Mouse (Mus musculus) gonadal fat pad, adult 2 months (tissue): ENCODE results near the gene Glb1l. TPM values are rescaled to one million over a fixed set of nuclear protein-coding genes. Genes with fewer than 3 reads are reported as not detected.

ENCODE experiments used
- DNase-seq: peaks from one replicate; pipeline ENCODE4 v3.0.0-alpha.2; 2012; ENCODE audit warnings: low read depth
- polyA plus RNA-seq: library from polyadenylated mRNA; depleted of rRNA; stranded (reverse); fragments of >200 nt; gene quantifications from 2 replicates; pipeline ENCODE4 v1.2.3, GENCODE M21; 2012

Glb1l gene
- polyA plus RNA-seq, 1 experiment: 27.9 TPM

DNA sequence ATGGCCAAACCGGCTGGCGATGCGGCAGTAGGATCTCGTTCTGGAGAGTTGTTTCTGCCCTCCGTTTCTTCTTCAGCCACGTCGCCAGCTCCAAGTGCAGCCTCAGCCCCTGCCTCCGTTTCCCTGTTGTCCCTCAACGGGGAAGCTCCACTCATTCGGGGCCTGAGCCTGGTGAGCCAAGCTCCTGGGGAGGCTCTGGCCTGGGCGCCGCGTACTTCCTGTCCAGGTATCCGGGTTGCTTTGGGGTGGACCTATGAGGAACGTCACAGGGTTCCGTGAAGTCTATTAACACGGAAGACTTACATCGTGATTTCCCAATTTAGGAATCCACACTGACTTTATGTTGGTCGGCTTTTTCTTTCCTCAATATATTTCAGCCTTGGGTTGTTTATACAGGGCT is 18.2 kb downstream of the Glb1l start:
- no peak for DNase-seq

DNA sequence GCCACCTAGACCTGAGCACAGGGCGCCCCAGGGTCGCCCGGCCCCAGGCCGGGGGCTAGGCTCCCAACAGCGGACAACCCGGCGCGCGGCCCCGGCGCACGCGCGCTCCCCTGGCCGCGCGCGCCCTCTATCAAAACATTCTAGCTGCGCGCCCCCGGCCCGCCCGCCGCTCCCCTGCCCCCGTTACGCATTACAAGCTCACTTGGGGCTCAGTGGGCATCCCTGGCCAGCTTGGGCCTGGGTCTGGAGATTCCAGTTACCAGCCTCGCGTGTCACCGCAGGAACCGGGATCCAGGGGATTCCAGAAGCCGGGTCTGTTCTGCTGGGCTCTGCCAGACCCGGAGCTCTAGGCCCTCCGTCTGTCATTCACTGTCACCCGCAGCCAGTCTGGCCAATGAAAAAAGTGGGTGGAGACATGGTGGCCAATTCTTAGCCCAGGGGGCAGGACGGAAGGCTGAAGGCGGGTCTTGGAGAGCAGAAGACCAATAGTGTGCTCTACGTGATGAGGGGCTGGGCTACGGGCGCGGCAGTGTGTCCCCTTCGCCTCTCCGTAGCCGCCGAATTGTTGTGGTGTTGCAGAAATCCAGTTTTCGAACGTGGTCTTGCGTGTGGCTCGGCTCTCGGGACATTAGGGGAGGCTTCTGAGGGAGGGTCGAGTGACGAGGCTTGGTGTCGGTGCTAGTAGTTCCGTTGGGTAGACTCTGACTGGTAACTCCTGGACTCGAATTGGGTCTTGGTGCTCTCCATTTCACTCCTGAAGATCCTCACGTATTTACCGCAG is 18.8 kb downstream of the Glb1l start, which contains the start of the genes Ankzf1 and Atg9a:
TSS of gene Ankzf1 (plus strand) at position 530 of the 781 bp plus-strand sequence.
TSS of gene Atg9a (minus strand) at position 575 of the 781 bp plus-strand sequence.
- peak; percentile 92 for DNase-seq

DNA sequence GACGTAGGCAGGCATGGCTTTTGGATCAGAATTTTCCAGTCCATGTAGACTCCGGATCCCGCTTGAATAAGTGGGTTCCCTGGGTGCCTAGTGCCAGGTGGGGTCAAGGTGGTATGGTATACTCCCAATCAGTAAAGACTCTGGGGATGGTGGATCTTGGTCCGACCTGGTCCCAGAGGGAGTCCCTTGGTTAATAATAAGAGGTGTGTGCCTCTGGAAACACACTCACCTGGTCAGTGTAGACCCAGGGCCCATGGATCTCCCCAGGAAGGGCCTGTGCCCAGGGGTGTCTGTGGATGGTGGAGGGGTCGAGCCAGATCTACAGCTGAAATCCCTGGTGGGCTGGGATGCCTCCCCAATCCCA is 19.4 kb downstream of the Glb1l start:
- DNase-seq: no peak

DNA sequence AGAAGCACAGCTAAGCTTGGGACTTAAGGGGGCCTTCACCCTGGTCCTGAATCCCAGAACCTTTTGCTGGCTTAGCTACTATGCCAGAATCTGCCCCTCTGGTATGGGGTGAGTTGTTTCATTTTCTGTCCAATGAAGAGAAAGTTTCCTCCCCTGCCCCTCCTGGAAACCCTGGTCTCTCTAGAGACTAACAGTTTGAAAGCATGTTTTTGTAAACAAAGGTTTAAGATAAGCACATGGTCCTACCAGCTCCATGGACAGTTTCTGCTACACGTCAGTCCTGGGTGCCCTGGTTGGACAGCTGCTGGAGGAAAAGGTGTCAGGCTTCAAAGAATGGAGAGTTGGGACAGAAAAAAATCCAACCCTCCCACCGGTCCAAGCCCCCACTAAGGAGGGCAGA is 20.0 kb downstream of the Glb1l start:
- no peak for DNase-seq

DNA sequence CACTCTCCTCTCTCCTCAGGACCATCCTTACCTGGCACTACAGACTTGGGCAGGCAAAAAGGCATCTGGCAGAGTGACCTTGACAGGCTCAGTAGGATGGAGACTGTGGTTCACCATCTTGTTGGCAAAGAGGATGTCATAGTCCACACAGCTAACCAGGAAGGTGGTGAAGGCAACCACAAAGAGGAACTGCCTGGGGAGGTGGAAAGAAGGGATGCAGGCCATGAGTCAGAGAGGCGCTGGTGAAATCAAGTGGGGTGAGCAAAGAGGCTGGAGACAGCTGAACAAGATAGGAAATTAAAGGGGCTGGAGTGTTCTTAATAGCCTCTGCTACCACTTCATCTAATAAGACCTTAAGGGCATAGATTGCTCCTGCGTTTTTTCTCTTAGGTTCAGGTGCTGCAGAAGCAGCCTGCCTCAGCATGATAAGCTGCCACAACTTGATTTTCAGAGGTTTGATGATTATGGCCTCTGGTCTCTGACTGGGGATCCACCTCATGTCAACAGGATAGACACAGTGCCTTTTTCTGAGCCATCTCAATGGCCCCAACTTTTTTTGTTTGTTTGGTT is 22.6 kb downstream of the Glb1l start:
- no peak for DNase-seq

DNA sequence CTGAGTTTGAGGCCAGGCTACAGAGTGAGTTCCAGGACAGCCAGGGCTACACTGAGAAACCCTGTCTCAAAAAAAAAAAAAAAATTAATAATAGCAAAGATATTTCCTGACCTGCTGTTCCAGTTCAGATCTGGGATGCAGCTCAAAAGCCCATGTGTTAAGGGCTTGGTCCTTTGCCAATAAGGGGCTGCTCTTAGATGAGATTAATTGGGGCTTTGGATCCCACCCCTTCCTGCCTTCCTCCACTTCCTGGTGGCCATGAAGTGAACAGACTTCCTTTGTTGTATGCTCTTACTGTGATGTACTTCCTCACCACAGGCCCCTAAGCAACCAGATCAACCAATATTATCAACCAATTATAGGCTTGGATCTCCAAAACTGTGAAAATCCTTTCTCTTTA is 23.5 kb downstream of the Glb1l start:
- DNase-seq: no peak

DNA sequence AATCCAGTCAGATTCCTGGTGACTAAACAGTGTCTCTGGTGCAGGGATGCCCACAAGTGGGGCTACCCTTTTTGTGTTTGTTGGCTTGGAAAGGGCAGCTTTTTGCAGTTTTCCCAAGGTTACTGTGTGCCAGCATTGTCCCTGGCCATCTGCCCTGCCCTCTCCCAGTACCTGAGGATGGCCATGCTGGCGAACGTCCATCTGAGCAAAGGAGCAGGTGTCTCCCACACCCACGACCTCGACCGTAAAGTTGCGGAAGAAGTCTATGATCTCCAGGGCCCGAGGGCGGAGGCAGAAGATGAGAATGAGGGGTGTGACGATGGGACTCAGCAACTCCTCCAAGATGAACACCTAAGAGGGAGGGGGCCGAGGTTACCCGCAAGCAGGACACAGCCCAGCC is 25.1 kb downstream of the Glb1l start:
- no peak for DNase-seq

DNA sequence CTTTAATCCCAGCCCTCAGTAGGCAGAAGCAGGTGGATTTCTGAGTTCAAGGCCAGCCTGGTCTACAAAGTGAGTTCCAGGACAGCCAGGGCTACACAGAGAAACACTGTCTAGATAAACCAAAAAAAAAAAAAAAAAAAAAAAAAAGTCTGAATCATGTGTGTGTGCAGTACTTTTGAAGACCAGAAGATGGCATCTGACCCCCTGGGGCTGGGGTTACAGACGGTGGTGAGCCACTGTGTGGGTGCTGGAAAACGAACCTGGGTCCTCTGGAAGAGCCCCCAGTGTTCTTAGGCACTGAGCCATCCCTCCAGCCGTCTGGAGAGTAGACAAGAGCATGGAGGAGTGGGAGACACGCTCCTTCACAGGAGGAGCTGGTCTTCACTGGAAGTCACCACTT is 28.5 kb downstream of the Glb1l start:
- no peak for DNase-seq

DNA sequence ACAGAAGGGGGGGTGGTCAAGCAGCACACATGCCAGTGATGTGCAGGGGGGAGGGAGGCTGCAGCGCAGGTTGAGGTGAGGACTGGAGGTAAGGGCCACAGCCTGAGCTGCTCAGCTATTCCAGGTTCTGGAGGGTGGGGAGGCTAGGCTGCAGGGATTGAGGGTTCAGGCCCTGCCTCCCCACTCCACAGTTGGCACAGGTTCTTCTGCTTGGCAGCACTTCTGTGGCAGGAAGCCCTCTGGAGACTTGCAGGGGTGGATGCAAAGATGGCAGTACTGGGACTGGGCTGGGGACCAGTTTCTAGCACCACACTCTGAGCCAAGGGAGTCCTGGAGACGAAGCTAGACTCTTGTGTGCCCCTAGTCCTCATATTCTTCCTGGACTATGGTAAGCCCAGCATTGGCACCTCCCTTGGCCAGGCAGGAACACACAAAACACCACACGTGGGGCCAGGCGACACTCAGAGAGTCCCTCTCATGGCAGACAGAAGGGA is 29.2 kb downstream of the Glb1l start:
- no peak for DNase-seq

DNA sequence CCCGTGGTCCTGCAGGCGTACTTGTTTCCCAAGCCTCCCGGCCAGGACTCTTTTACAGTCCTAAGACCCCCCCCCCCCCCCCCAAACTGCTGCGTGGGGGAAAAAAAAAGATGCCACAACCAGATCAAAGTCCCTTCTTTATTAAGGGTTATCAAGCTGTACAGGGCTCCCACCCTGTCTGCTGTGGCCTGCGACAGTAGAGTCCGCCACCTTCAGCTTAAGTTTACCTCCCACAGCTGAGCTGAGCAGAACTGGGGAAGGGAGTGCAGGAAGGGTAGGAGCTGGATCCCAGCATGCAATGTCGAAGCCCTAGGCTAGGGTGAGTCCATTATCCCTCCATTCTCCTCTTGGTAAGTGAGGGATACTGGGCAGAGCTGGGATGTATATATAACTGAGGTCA is 29.9 kb downstream of the Glb1l start:
- no peak for DNase-seq

DNA sequence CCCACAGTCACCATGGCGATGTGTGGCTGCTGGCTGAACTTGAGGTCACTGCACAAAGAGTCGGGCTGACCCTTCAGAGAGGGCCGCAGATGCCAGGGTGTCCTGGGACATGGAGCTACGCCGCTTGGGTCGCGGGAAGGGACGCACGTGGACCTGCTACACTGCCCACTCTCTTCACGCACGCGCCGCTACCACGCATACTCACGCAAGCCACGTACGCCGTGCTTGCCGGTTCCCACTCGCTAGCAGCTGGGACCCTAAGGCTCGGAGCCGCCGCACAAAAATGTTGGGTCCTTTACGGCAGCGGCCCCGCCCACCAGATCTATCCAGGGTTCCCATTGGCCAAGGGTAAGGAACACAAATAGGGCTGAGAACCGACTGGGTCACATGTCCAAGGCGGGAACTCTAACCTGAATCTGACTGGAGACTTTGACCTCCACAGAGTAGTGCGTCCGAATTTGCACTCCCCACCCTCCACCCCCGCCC is 30.5 kb downstream of the Glb1l start, which contains the start of gene Abcb6:
TSS of gene Abcb6 (minus strand) at position 288 of the 486 bp plus-strand sequence.
- DNase-seq: peak; percentile 38

DNA sequence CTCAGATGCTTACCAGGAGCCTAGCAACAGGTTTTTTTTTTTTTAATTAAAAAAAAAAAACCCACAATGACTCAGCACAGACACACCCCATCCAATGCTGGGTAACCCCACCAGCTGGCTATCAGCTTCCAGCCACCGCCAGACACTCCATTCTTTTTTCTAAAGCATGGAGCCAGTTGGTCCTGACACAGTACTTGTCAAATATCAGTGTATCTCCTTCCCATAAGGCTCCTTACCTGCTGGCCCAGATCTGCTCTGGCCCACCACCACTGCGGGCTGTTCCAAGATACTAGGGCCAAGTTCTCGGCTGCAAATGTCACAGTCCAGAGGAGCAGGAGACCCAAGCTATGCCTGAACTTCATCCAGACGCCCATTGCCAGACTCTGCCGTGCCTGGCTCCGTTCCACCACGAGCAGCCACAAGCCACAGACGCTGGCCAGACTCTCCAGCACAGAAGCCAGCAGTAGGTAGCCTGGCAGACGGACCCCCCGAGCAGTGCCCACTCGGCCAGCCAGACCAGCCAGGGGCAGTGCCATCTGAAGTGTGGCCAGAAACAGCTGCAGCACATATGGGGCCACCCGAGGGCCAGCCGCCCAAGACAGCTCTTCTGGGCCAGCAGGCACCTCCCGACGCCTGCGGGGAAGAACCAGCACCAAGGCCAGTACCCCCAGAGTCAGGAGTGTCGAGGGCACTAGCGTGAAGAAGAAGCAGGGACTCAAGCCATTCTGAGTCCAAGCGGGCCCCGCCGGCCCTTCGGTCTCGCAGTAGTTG is 31.1 kb downstream of the Glb1l start:
- DNase-seq: no peak

DNA sequence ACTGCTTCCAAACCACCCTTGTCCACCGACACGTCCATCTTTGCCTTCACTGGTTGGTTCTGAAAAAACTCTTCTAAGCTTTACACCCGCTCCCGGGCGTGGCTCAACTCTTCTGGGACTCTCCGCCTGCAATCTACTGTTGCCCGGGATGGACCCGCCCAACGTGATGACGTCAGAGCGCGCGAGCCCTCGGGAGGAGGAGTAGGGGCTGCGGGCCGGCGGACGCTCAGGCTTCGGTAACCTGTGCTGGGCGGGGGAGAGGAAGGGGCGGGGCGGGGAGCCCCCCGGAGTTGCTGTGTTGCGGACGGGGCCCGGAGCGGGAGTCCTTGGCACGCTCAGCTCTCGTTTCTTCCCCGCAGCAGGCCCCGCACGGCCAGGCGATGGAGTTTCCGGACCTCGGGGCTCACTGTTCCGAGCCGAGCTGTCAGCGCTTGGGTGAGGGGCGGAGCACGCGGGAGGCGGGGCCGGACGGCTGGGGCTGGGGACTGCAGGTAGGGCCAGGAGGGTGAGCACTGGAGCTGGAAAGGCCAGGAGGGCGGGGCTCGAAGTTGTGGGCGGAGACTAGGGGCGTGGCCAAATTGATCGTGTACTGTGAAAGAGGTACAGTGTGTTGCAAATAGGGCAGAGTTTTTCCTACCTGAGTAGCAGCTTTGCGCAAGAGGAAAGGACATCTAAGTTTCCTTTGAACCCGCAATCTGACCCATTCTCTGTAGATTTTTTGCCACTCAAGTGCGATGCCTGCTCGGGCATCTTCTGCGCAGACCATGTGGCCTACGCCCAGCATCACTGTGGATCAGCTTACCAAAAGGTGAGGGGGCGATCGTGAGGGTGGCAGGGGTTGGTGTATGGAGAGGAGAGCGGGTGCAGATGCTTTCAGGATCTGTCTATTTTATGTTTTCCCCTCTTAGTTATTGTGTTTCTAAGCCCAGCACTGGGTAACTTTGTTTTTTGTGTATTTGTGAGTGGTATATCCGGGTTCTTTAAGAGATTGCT is 41.8 kb downstream of the Glb1l start, which contains the start of gene Zfand2b:
TSS of gene Zfand2b (plus strand) at position 175 of the 993 bp plus-strand sequence.
- peak; percentile 77 for DNase-seq

DNA sequence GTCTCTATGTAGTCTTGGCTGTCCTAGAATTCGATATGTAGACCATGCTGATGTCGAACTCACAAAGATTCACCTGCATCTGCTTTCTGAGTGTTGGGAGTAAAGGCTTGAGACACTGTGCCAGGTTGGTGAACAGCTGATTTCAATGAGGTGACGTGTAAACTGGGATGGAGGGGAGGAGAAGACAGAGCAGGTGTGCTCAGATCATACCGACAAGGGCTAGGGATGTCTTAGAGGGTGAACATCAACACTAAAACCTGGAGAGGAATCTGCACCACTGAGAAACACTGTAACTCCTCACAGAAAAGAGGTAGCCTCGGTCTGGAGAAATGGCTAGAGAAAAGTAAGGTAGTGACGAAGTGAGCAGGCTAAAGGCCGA is 42.5 kb downstream of the Glb1l start:
- DNase-seq: no peak

DNA sequence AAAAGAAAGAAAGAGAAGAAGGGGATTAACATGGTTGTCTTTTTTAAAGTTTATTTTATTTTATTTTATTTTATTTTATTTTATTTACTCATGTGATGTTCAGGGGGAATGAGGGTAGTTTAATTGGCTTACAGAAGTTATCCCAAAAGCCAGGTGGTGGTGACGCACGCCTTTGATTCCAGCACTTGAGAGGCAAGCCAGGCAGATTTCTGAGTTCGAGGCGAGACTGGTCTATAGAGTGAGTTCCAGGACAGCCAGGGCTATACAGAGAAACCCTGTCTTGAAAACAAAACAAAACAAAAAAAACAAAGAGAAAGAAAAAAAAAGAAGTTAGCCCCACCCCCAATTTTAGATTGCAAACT is 50.4 kb downstream of the Glb1l start:
- DNase-seq: no peak

DNA sequence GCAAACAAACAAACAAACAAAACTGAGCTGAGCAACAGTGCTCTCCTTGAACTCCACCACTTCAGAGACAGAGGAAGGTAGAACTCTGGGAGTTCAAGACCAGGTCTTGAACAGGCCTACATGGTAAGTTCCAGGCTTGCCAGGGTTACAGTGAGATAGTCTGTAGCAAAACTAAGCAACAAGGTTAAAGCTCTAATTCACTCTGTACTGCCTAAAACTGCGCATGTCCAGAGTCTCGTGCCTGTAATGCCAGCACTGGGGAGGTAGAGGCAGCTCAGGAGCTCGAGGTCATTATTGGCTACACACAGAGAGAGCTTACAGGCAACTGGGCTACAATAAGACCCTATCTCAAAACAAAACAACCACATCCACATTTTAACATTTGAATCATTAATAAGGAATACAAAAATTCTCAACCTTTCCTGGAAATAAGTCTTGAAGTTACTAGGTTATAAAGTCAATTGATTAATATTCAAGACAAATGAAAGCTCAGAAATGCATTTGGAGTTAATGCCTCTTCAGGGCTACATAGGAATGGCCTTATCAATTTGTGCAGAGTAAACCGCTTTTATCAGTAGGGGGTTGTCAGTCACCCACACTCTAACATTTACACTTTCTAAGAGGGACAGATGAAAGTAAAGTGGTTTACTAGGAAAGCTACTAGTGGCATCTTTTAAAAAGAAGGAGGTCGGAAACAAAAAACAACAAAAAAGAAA is 50.9 kb downstream of the Glb1l start:
- no peak for DNase-seq

DNA sequence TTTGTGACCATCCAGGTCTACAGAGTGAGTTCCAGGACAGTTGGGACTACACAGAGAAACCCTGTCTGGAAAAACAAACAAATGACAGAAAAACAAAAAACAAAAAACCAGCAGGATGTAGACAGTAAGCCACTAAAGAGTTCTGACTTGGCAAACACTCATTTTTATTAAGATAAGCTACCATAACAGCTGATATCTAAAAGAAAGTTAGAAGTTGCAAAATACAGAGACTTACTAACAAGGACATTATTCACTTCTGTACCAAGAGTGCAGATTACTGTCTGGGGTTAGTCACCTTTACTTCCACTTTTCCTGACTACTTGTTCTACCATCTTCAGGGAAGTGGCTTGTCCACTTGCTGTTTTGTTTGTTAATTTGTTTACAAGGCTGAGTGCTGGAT is 51.6 kb downstream of the Glb1l start:
- no peak for DNase-seq

DNA sequence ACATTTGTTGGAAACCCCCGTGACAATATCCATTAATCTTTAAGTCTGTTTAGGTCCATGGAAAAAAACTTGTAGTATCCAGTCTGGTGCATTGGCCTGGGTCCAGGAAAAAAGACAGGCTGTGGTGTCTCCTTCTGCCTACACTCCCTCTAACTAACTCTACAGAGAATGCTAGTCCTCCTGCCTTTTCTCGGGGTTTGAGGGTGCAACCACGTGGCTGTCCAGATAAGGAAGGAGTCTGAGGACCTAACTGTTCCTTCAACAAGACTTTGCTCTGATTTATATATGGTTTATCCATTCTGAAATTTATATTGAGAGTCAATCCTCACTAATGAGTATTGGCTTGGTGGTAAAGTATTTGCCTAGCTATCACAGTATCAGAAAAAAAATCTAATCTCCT is 54.8 kb downstream of the Glb1l start:
- DNase-seq: no peak

DNA sequence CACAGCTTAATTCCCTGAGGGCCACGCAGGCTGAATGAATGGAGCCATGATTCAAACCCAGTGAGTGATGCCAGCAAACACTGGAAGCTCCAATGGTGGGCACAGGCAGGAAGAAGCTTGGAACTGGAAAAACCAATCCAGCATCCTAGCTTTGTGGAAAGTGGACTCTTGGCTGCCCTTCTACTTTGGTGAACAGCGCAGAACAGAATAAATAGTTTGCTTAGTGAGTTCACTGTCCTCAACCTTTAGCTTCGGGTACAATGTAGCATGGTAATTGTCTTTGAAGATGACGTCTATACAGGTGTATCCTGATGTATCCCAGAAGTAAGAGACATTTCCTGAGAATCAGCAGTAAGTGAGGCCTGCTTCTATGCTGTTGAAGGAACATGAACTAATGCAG is 61.9 kb downstream of the Glb1l start:
- DNase-seq: no peak
